Mouse (Mus musculus) liver, postnatal 0 days (tissue): Measurements from ENCODE around the gene Mymk.

Experiments
- CTCF ChIP-seq: sonication (generic); IDR thresholded peaks from 2 replicates; pipeline ENCODE4 v1.5.1; 2016; ENCODE audit warnings: antibody characterized with exemption, low read depth
- EP300 ChIP-seq: IDR thresholded peaks from 2 replicates; pipeline ENCODE4 v1.6.1; 2016; ENCODE audit warnings: antibody characterized with exemption, low read depth, mild to moderate bottlenecking

- TF ChIP-seq CTCF: no peak
- no peak for TF ChIP-seq EP300
Measured at GRCm38 (mm10) chr2:27079649-27080048, 7.7 kb upstream of the Mymk start.
